13 mouse cellular contexts compared by ENCODE assay signal in the genomic region with DNA sequence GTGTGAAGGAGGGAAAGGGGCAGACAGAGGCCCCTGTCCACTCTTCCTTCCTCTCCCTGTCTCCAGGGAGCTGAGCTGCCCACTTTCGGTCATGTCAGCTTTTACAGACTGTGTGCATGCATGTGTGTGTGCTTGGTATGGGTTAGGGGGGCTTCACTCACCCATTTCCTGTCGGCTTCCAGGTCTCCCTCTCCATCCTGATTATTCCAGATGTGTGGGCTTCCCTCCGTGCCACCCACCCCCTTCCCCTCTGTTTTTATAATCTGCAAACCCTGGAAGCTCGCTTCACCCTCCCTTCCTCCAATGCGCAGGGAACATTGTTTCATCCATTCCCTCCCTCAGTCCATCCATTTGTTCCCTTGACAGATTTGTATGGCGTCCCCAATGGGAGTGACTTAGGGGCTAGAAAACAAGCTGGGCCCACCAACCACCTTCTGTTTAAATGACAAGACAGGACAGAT. TPM values are rescaled to one million over a fixed set of nuclear protein-coding genes. Genes with fewer than 3 reads are reported as not detected.
A peak's percentile ranks its signal among the peaks of the same experiment; 100 is the strongest.
DNase-seq lines count a peak whose midpoint lies in the region; ATAC-seq and TF ChIP-seq lines count a peak whose summit lies in the region.
"Had no signal": no experiment of that assay in that cellular context is flagged by ENCODE, and none has a peak within 500 bp of the region (broad histone marks: within the 10 kb centered on the region; RNA-seq: fewer than 3 reads in every experiment).

No protein-coding gene starts in this region.

- H3K4me1 ChIP-seq in lung, embryonic 16.5 days (replicated peaks; ENCODE audit: control insufficient read depth, insufficient read depth, low read length), result peaks cover 16% of the 10 kb centered on the region
- peaks cover 12% of the 10 kb centered on the region; the same call in 1 of the 2 replicates for H3K4me1 ChIP-seq in forebrain, postnatal 0 days (ENCODE audit: insufficient read depth)
- peaks cover 62% of the 10 kb centered on the region for H3K4me1 ChIP-seq in limb, embryonic 15.5 days
- peaks cover 28% of the 10 kb centered on the region for H3K4me1 ChIP-seq in stomach, embryonic 16.5 days (ENCODE audit: control insufficient read depth, insufficient read depth, low read length)
- no peaks in the 10 kb centered on the region for H3K4me1 ChIP-seq in thymus, adult 2 months (replicated peaks; ENCODE audit: control insufficient read depth, insufficient read depth, low read length)

- WGBS in lung, embryonic 16.5 days, result 29% methylated on average over 6 of the region's 6 CpGs
- 18% methylated on average over 6 of the region's 6 CpGs for WGBS in forebrain, postnatal 0 days
- 18% methylated on average over 6 of the region's 6 CpGs for whole genome bisulfite sequencing in limb, embryonic 15.5 days
- WGBS in stomach, embryonic 16.5 days, result 30% methylated on average over 6 of the region's 6 CpGs
- WGBS in thymus, adult 2 months, result 70% methylated on average over 6 of the region's 6 CpGs

- no peak for TF ChIP-seq POLR2A in thymus, adult 2 months (IDR thresholded peaks at IDR 0.05; ENCODE audit: control insufficient read depth, extremely low read depth, insufficient read depth, low read length, poor library complexity)

- DNase-seq in lung, adult 18-20 months, result no peak
- no peak for DNase-seq in forebrain, postnatal 0 days
- DNase-seq in gastrocnemius, adult 18-20 months (ENCODE audit: low spot score), result no peak
- DNase-seq in thymus, adult 2 months, result no peak
- DNase-seq: adrenal gland, adult 2 months; cerebellum, postnatal 14 days; gastrocnemius, postnatal 36 days; kidney, adult 2 months; thymus, postnatal 4 days had no signal

- H3K9ac ChIP-seq in lung, embryonic 16.5 days (ENCODE audit: low read length), result no peak overlapping the region
- H3K9ac ChIP-seq in forebrain, postnatal 0 days, result peak overlapping the region; percentile 10; the same call in 1 of the 2 replicates
- no peak overlapping the region for H3K9ac ChIP-seq in limb, embryonic 15.5 days
- 0 out of 2 replicates have a peak overlapping the region, but pooled peaks have one; percentile 19 for H3K9ac ChIP-seq in stomach, embryonic 16.5 days (ENCODE audit: low read length)

- peak; percentile 31; the same call in 1 of the 2 replicates for ATAC-seq in lung, embryonic 16.5 days (ENCODE audit: low read depth)
- ATAC-seq in forebrain, postnatal 0 days, result peak; percentile 14; the same call in 1 of the 2 replicates
- no peak for ATAC-seq in limb, embryonic 15.5 days (ENCODE audit: insufficient number of reproducible peaks, low FRiP score, low TSS enrichment, low read depth)
- ATAC-seq in stomach, embryonic 16.5 days (ENCODE audit: insufficient read depth, low FRiP score), result no peak
- ATAC-seq in granulocyte monocyte progenitor cell, adult 5-6 weeks (replicated peaks; ENCODE audit: poor library complexity, severe bottlenecking), result no peak

- 0 out of 2 replicates have a peak overlapping the region, but pooled peaks have one; percentile 7 for H3K27ac ChIP-seq in lung, embryonic 16.5 days (ENCODE audit: low read length)
- H3K27ac ChIP-seq in forebrain, postnatal 0 days (ENCODE audit: low read depth, low read length), result peak overlapping the region; percentile 87
- peak overlapping the region; percentile 63 for H3K27ac ChIP-seq in limb, embryonic 15.5 days
- H3K27ac ChIP-seq in stomach, embryonic 16.5 days (ENCODE audit: low read length), result peak overlapping the region; percentile 33; the same call in 1 of the 2 replicates
- H3K27ac ChIP-seq in thymus, adult 2 months (ENCODE audit: control insufficient read depth, insufficient read depth, low read length), result no peak overlapping the region

- TF ChIP-seq CTCF in forebrain, postnatal 0 days (IDR thresholded peaks at IDR 0.05; ENCODE audit: low read depth), result no peak
- TF ChIP-seq CTCF in thymus, adult 2 months (IDR thresholded peaks at IDR 0.05; ENCODE audit: borderline replicate concordance, control insufficient read depth, extremely low read depth, insufficient read depth, low read length, poor library complexity), result no peak

- H3K4me3 ChIP-seq in lung, embryonic 16.5 days (ENCODE audit: low read length), result no peak overlapping the region
- no peak overlapping the region for H3K4me3 ChIP-seq in forebrain, postnatal 0 days (ENCODE audit: low read depth, low read length)
- H3K4me3 ChIP-seq in limb, embryonic 15.5 days, result no peak overlapping the region
- no peak overlapping the region for H3K4me3 ChIP-seq in stomach, embryonic 16.5 days (replicated peaks; ENCODE audit: low read length)
- no peak overlapping the region for H3K4me3 ChIP-seq in thymus, adult 2 months (ENCODE audit: control insufficient read depth, insufficient read depth, low read length)

- H3K36me3 ChIP-seq in lung, embryonic 16.5 days (ENCODE audit: control insufficient read depth, insufficient read depth, low read length), result 0 out of 2 replicates have a peak, but pooled peaks cover 6% of the 10 kb centered on the region
- peaks cover 25% of the 10 kb centered on the region for H3K36me3 ChIP-seq in forebrain, postnatal 0 days (ENCODE audit: insufficient read depth)
- peaks cover 14% of the 10 kb centered on the region for H3K36me3 ChIP-seq in limb, embryonic 15.5 days
- peaks cover 9% of the 10 kb centered on the region; the same call in 1 of the 2 replicates for H3K36me3 ChIP-seq in stomach, embryonic 16.5 days (ENCODE audit: control insufficient read depth, insufficient read depth, low read length)
- H3K36me3 ChIP-seq in thymus, adult 2 months (ENCODE audit: control insufficient read depth, insufficient read depth, low read length), result no peaks in the 10 kb centered on the region

- no peak overlapping the region for H3K4me2 ChIP-seq in lung, embryonic 16.5 days (ENCODE audit: low read depth, low read length)
- H3K4me2 ChIP-seq in forebrain, postnatal 0 days (ENCODE audit: low read depth), result no peak overlapping the region
- H3K4me2 ChIP-seq in limb, embryonic 15.5 days, result 0 out of 2 replicates have a peak overlapping the region, but pooled peaks have one; percentile 3
- no peak overlapping the region for H3K4me2 ChIP-seq in stomach, embryonic 16.5 days (ENCODE audit: low read depth, low read length)

- no peaks in the 10 kb centered on the region for H3K9me3 ChIP-seq in lung, embryonic 16.5 days (ENCODE audit: control insufficient read depth, low read length)
- H3K9me3 ChIP-seq in forebrain, postnatal 0 days (ENCODE audit: low read length), result no peaks in the 10 kb centered on the region
- no peaks in the 10 kb centered on the region for H3K9me3 ChIP-seq in limb, embryonic 15.5 days
- no peaks in the 10 kb centered on the region for H3K9me3 ChIP-seq in stomach, embryonic 16.5 days (replicated peaks; ENCODE audit: control insufficient read depth, low read length)

- H3K27me3 ChIP-seq in lung, embryonic 16.5 days (ENCODE audit: control insufficient read depth, insufficient read depth, low read depth, low read length), result no peaks in the 10 kb centered on the region
- no peaks in the 10 kb centered on the region for H3K27me3 ChIP-seq in forebrain, postnatal 0 days (ENCODE audit: insufficient read depth, low read length)
- no peaks in the 10 kb centered on the region for H3K27me3 ChIP-seq in limb, embryonic 15.5 days
- no peaks in the 10 kb centered on the region for H3K27me3 ChIP-seq in stomach, embryonic 16.5 days (ENCODE audit: control insufficient read depth, insufficient read depth, low read length)
- H3K27me3 ChIP-seq in thymus, adult 2 months (ENCODE audit: control insufficient read depth, insufficient read depth, low read length), result no peaks in the 10 kb centered on the region

RNA-seq across cellular contexts. Expression of a gene that starts 56.1 kb away (rescaled TPM):
- 20.9 and 21.1 TPM in 2 replicates for polyA plus RNA-seq in lung, embryonic 16.5 days (2015; fragmentation: Nextera tagmentation; extraction: Ambion mirVana)
- total RNA-seq in forebrain, postnatal 0 days (2014; rRNA removed), result 96.0 and 124 TPM in 2 replicates
- polyA plus RNA-seq in forebrain, postnatal 0 days (2015; fragmentation: Nextera tagmentation; extraction: Ambion mirVana), result 22.8 and 29.1 TPM in 2 replicates
- 14.8 and 18.5 TPM in 2 replicates for polyA plus RNA-seq in limb, embryonic 15.5 days (2015; fragmentation: Nextera tagmentation; extraction: Ambion mirVana)
- 12.1 and 14.7 TPM in 2 replicates for polyA plus RNA-seq in stomach, embryonic 16.5 days (2015; fragmentation: Nextera tagmentation; extraction: Ambion mirVana)
- total RNA-seq in granulocyte monocyte progenitor cell, adult 5-6 weeks (2014; fragmentation: Nextera tagmentation), result 0.49 and 0.90 TPM in 2 replicates
- 0.22 TPM in 1 of 2 replicates, not detected in the other for total RNA-seq in granulocyte monocyte progenitor cell, adult 5-6 weeks (2017)
- 1 to 10 TPM; 2.8 to 3.0 TPM for total RNA-seq in gastrocnemius, adult 18-20 months (2021)
- polyA plus RNA-seq in thymus, adult 2 months (2012; rRNA removed), result 24.6 and 25.1 TPM in 2 replicates

Comparison
In these comparisons a context has a peak if more than half of its experiments do, and no peak if none do; other contexts are left out.
1. ATAC-seq: peak in lung, embryonic 16.5 days (single experiment) and forebrain, postnatal 0 days (single experiment); none in limb, embryonic 15.5 days (single experiment), stomach, embryonic 16.5 days (single experiment) and granulocyte monocyte progenitor cell, adult 5-6 weeks (single experiment).
2. H3K9ac ChIP-seq: peak in forebrain, postnatal 0 days (single experiment) and stomach, embryonic 16.5 days (single experiment); none in lung, embryonic 16.5 days (single experiment) and limb, embryonic 15.5 days (single experiment).